Mouse (Mus musculus) hindbrain, embryonic 12.5 days (tissue): Measurements from ENCODE around the gene Col20a1. TPM values are rescaled to one million over a fixed set of nuclear protein-coding genes. Genes with fewer than 3 reads are reported as not detected.
A peak's percentile ranks its signal among the peaks of the same experiment; 100 is the strongest.

Source experiments
- ATAC-seq: fragments of 200-750 bp; cut with Nextera tagmentation; 2 replicates; pipeline ENCODE4 v1.8.0; 2017; ENCODE audit warnings: moderate TSS enrichment; ENCODE audit not compliant: low FRiP score
- H3K27ac ChIP-seq: fragments of 300-500 bp; sonication (generic); 2 replicates; pipeline ENCODE4 v1.5.1; 2016; ENCODE audit warnings: mild to moderate bottlenecking
- H3K27me3 ChIP-seq: fragments of 300-500 bp; sonication (generic); 2 replicates; pipeline ENCODE4 v1.6.1; 2016; ENCODE audit warnings: mild to moderate bottlenecking
- H3K36me3 ChIP-seq: fragments of 300-500 bp; sonication (generic); 2 replicates; pipeline ENCODE4 v1.6.1; 2016; ENCODE audit warnings: mild to moderate bottlenecking
- H3K4me1 ChIP-seq: fragments of 300-500 bp; sonication (generic); 2 replicates; pipeline ENCODE4 v1.6.1; 2016
- H3K4me2 ChIP-seq: fragments of 300-500 bp; sonication (generic); replicated peaks from 2 replicates; pipeline ENCODE4 v1.6.1; 2016; ENCODE audit warnings: mild to moderate bottlenecking
- H3K4me3 ChIP-seq: fragments of 300-500 bp; sonication (generic); 2 replicates; pipeline ENCODE4 v1.5.1; 2016; ENCODE audit warnings: mild to moderate bottlenecking
- H3K9ac ChIP-seq: fragments of 300-500 bp; sonication (generic); 2 replicates; pipeline ENCODE4 v1.6.1; 2016; ENCODE audit warnings: mild to moderate bottlenecking, moderate library complexity
- H3K9me3 ChIP-seq: fragments of 300-500 bp; sonication (generic); replicated peaks from 2 replicates; pipeline ENCODE4 v1.6.1; 2016; ENCODE audit warnings: mild to moderate bottlenecking
- WGBS: fragments of 180-500 bp; shearing (Covaris S2); methylation state at CpG from one replicate; pipeline ENCODE4 v1.1.7; 2016; 5-methylcytosine and 5-hydroxymethylcytosine counted together
- polyA plus RNA-seq: library from polyadenylated mRNA; unstranded; fragments of >200 nt; fragmentation: Nextera tagmentation; extraction: Ambion mirVana; gene quantifications from 2 replicates; pipeline ENCODE4 v1.2.1, GENCODE M21; 2016

Col20a1 gene
- polyA plus RNA-seq, result 1.8 and 2.1 TPM in 2 replicates

DNA sequence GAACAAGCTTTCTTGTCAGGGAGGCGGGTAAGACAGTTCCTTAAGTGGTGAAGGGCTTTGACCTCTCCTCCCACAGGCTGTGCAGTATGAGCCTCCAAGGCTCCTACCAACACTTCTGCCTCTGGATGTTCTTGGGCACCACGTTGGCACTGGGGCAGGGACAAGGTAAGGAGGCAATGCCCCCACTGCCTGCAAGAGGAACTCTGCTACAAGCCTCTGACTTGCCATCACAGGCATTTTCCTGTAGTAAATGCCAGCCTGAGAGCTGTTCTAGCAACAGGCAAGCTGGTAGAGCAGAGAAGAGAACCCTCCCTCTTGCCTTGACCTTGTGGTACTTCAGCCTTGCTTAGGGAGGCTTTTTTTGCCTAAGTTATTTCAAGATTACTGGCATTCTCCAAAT is at the start of gene Col20a1:
TSS of gene Col20a1 (plus strand) at position 87 of the 400 bp plus-strand sequence.
- Histone ChIP-seq H3K4me3 (no peak within 1 kb of the TSS), H3K9ac (no peak within 1 kb of the TSS), H3K27me3 (no peaks in the 10 kb centered on the region), H3K27ac (0 out of 2 replicates have a peak within 1 kb of the TSS, but pooled peaks have one; percentile 2), H3K9me3 (no peaks in the 10 kb centered on the region), H3K4me2 (no peak within 1 kb of the TSS), H3K4me1 (peaks cover 20% of the 10 kb centered on the region), H3K36me3 (peaks cover 30% of the 10 kb centered on the region)
- ATAC-seq, result no peak
- WGBS, result 56% methylated on average over 2 of the region's 2 CpGs

DNA sequence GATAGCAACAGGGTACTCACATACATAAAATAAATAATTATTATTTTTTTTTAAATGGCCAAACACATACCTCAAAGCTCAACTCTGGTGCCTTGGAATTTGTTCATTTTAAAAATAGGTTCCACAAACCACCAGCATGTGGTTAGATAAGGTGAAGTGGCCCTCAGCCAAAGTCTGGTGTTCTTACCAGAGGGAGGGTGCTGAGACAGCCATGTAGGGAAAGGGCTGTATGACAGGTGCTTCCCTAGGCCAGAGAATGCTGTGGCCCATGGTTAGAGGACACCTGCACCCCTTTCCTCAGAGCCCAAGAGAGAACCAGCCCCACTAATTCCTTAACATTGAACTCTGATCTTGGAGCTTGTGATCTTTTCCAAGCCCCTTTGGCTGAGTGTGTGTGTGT is 46.1 kb upstream of the Col20a1 start:
- Histone ChIP-seq H3K27me3 (no peaks in the 10 kb centered on the region), H3K4me1 (peaks cover 3% of the 10 kb centered on the region; the same call in 1 of the 2 replicates), H3K27ac (no peak overlapping the region), H3K4me2 (no peak overlapping the region), H3K9me3 (no peaks in the 10 kb centered on the region), H3K36me3 (peaks cover 27% of the 10 kb centered on the region), H3K4me3 (no peak overlapping the region), H3K9ac (no peak overlapping the region)
- no peak for ATAC-seq

DNA sequence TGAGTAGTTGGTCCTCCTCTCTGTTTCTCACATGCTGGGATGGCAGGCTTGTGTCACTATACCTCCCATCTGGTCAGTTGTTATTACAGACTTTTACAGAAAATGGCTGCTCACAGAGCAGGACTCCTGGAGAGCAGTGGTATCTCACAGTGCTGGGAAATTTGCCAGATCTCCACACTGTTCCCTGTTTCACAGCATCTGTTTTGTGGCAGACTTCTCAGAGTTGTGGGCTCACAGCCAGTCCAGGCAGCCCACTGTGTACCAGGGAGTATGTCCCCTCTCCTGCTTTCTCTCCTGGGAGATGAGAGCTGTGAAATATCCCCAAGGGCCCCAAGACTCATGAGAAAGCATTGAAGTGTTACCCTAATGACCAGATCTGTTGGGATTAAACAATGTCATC is 44.5 kb upstream of the Col20a1 start:
- no peaks in the 10 kb centered on the region for H3K27me3 ChIP-seq
- no peak for ATAC-seq
- H3K4me2 ChIP-seq, result no peak overlapping the region
- H3K4me3 ChIP-seq, result no peak overlapping the region
- H3K36me3 ChIP-seq, result peaks cover 27% of the 10 kb centered on the region
- H3K9ac ChIP-seq, result no peak overlapping the region
- no peaks in the 10 kb centered on the region for H3K4me1 ChIP-seq
- no peaks in the 10 kb centered on the region for H3K9me3 ChIP-seq
- no peak overlapping the region for H3K27ac ChIP-seq

DNA sequence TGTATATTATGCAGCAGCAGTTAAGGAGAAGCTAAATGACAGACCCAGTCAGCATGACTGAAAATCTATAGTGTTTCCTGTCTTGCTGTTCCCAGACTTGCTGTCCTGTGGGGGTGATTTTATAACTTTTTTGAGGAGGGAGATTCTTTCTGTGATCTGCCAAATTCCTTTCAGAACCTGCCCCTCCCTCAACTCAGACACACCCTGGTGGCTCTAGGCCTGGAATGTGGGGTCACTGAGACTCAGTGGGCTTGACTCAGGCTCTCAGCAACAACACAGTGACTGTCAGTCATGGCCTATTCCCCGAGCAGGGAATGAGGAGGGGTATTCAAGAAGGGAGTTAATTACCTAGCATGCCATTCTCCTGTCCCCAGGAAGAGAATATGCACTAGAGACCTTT is 36.4 kb upstream of the Col20a1 start:
- Histone ChIP-seq H3K36me3 (no peaks in the 10 kb centered on the region), H3K9ac (no peak overlapping the region), H3K27ac (no peak overlapping the region), H3K9me3 (no peaks in the 10 kb centered on the region), H3K4me2 (no peak overlapping the region), H3K4me1 (peaks cover 48% of the 10 kb centered on the region), H3K27me3 (no peaks in the 10 kb centered on the region), H3K4me3 (no peak overlapping the region)
- WGBS, result 24% methylated on average over 1 of the region's 1 CpGs
- ATAC-seq, result no peak

DNA sequence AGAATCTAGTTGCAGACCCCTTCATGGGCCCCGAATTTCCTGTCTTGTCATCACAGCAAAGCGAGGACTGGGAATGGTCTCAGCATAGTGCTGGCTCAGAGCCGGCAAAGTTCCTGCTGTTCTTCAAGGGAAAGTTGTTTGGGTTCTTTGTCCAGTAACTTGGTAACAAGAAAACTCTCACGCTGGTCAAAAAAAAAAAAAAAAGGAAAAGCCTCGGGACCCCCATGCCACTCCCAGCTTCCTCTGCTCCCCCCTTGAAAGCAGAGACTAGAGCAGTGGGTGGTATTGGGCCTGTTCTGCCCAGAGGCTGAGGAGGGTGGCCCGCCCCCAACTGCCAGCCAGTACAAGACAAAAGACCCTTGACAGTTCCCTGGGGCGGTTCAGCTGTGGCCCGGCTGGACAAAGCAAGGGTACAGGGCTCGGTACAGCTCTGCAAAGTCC is 33.6 kb upstream of the Col20a1 start:
- WGBS, result 2% methylated on average over 9 of the region's 9 CpGs
- H3K9me3 ChIP-seq, result no peaks in the 10 kb centered on the region
- H3K4me3 ChIP-seq, result peak overlapping the region; percentile 64
- peak; percentile 54 for ATAC-seq
- H3K27ac ChIP-seq, result peak overlapping the region; percentile 96
- peaks cover 54% of the 10 kb centered on the region for H3K4me1 ChIP-seq
- H3K4me2 ChIP-seq, result peak overlapping the region; percentile 61
- peak overlapping the region; percentile 83 for H3K9ac ChIP-seq
- no peaks in the 10 kb centered on the region for H3K27me3 ChIP-seq
- H3K36me3 ChIP-seq, result no peaks in the 10 kb centered on the region

DNA sequence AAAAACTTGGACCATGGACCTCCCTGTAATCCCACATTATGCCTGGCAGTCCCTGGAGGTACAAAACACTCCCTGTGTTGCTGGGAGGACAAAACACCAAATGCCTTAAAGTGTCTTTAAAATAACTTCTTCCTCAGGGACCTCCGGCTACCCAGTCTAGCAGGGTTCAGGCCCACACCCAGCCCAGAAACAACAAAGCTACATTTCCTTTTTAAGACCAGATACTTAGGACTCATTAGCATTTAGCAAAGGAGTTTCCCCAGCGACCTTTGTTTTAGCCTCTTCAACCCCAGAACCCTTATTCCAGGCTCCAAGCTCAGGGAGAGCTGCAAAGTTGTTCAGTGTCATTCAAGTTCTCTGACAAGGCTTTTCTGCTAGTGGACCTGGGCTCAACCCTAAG is 32.7 kb upstream of the Col20a1 start:
- ATAC-seq, result no peak
- 16% methylated on average over 2 of the region's 2 CpGs for WGBS
- Histone ChIP-seq H3K4me3 (peak overlapping the region; percentile 64), H3K9me3 (no peaks in the 10 kb centered on the region), H3K4me1 (peaks cover 54% of the 10 kb centered on the region), H3K27ac (peak overlapping the region; percentile 96), H3K4me2 (peak overlapping the region; percentile 61), H3K27me3 (no peaks in the 10 kb centered on the region), H3K9ac (peak overlapping the region; percentile 83), H3K36me3 (no peaks in the 10 kb centered on the region)

DNA sequence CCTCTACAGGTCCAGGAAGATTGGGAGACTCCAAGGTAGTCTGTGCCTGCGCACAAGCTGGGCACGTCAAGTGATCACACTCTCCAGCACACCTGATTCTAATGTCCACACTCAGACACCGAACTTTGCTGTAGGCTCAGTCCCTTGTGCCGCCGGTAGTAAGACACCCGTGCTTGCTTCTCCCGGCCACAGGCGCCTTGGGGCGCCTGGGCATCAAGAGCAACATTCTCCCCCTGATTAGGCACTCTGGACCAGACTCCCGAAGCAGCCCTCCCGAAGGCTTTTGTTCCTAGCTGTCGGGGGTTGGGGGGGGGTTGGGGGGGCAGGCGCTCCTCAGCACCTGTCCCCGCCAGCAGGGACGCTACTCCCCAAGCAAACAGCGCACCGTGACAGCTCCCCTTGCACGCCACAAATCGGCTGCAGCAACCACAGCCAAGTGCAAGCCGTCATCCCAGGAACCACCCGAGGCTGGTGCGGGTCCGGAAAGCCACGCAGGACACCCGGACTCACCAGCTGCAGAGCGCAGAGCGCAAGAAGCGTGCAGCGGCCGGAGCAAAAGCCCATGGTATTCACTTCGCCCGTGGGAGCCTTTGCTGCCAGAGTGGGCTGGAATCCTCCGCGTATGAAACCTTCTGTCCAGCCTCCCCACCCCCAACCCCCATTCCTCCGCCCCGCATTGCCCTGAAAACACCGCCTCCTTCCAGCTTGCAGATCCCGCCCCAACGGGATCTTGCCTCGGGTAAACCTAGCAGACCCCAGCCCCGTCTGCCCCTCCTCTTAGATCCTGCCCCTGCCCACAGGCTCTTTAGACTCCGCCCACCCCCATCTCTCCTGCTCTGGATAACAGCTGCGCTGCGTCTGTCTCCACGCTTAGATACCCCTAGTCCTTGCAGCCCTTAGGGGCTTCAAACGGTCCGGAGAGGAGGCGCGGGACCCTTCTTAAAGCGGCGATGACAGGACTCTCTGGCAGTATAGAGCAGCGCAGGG is 32.0 kb upstream of the Col20a1 start, which contains the start of gene Nkain4:
TSS of gene Nkain4 (minus strand) at position 639 of the 987 bp plus-strand sequence.
- Histone ChIP-seq H3K27ac (peak within 1 kb of the TSS; percentile 96), H3K4me2 (peak within 1 kb of the TSS; percentile 61), H3K4me3 (peak within 1 kb of the TSS; percentile 64), H3K9me3 (no peaks in the 10 kb centered on the region), H3K36me3 (no peaks in the 10 kb centered on the region), H3K4me1 (peaks cover 54% of the 10 kb centered on the region), H3K27me3 (no peaks in the 10 kb centered on the region), H3K9ac (peak within 1 kb of the TSS; percentile 83)
- ATAC-seq, result peak; percentile 94
- WGBS, result under 1% methylated on average over 49 of the region's 52 CpGs

DNA sequence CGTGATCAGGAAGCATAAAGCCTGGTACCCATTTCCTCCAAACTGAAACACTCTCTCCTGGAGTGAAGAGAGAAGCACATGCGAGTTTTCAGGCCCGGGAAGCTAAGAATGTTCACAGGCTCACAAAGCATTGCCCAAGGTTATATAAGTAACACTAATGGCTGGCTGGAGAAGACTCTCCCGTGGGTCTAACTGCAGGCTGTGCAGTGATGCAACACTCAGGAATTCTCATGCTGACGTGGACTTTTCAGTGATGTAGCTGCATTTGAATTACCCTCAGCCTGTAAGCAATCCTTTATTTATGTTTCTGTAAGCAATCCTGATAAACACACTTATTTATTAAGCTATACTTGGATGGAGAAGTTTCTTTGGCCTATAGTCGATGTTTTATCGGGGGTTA is 26.7 kb upstream of the Col20a1 start:
- no peak for ATAC-seq
- H3K9me3 ChIP-seq, result no peaks in the 10 kb centered on the region
- H3K27me3 ChIP-seq, result no peaks in the 10 kb centered on the region
- peaks cover 9% of the 10 kb centered on the region; the same call in 1 of the 2 replicates for H3K4me1 ChIP-seq
- no peaks in the 10 kb centered on the region for H3K36me3 ChIP-seq
- no peak overlapping the region for H3K4me3 ChIP-seq
- H3K9ac ChIP-seq, result no peak overlapping the region
- no peak overlapping the region for H3K4me2 ChIP-seq
- WGBS, result 79% methylated on average over 7 of the region's 7 CpGs
- no peak overlapping the region for H3K27ac ChIP-seq

DNA sequence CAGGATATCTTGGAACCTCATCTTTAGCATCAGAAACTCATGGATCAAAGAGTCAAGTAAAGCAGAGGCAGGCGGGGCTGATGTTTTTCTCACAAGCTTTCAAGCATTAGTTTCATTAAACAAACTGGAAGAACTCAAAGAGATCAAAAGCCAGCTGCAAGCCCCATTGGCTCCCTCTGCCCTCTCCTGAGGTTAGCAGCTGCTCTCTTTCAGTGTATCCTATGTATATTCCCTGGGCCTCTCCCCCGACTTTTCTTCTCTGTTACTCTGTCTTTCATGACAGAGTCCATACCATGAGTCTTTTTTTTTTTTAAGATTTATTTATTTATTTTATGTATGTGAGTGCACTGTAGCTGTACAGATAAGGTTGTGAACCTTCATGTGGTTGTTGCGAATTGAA is 26.1 kb upstream of the Col20a1 start:
- no peaks in the 10 kb centered on the region for H3K36me3 ChIP-seq
- H3K27ac ChIP-seq, result no peak overlapping the region

DNA sequence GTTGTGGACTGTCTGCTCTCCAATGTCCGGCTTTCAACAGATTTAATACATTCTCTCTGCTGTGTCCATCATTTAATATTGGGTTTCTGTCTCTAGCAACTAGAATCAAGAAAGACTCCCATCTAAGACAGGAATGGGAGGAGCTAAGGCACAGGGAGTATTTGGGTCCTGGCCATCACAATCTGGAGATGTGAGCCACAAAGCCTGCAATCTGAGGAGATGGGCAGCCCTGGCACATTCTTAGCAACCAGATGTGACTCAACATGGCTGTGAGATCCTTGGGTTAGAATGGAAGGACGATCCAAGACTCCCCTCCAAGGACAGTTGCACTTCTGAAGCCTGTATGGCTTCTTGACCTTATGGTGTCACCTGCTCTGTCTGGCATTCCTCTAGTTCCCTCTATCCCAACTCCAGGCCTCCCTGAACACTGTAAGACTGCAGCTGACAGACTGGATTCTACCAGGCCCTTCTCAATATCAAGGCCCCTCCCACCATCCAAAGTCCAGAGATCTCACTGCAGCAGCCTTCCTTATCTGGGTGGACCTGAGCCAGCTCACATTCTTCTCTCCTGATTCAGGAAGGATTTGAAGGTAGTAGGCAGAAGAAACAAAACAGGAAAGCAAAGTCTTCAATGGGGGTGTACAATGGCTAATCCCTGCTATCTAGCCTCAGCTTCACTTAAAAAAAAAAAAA is 23.6 kb upstream of the Col20a1 start:
- H3K9ac ChIP-seq, result no peak overlapping the region
- no peaks in the 10 kb centered on the region for H3K27me3 ChIP-seq
- no peak for ATAC-seq
- no peak overlapping the region for H3K4me2 ChIP-seq
- H3K4me1 ChIP-seq, result peaks cover 9% of the 10 kb centered on the region
- H3K36me3 ChIP-seq, result no peaks in the 10 kb centered on the region
- H3K4me3 ChIP-seq, result no peak overlapping the region
- 77% methylated on average over 2 of the region's 2 CpGs for WGBS
- H3K27ac ChIP-seq, result no peak overlapping the region
- no peaks in the 10 kb centered on the region for H3K9me3 ChIP-seq

More for the DNA sequence above, 26.1 kb upstream of the Col20a1 start:
- no peak overlapping the region for H3K4me2 ChIP-seq
- WGBS, result 76% methylated on average over 3 of the region's 3 CpGs
- H3K9me3 ChIP-seq, result no peaks in the 10 kb centered on the region
- no peak overlapping the region for H3K9ac ChIP-seq
- no peak for ATAC-seq
- no peaks in the 10 kb centered on the region for H3K27me3 ChIP-seq
- no peak overlapping the region for H3K4me3 ChIP-seq
- H3K4me1 ChIP-seq, result 0 out of 2 replicates have a peak, but pooled peaks cover 4% of the 10 kb centered on the region

DNA sequence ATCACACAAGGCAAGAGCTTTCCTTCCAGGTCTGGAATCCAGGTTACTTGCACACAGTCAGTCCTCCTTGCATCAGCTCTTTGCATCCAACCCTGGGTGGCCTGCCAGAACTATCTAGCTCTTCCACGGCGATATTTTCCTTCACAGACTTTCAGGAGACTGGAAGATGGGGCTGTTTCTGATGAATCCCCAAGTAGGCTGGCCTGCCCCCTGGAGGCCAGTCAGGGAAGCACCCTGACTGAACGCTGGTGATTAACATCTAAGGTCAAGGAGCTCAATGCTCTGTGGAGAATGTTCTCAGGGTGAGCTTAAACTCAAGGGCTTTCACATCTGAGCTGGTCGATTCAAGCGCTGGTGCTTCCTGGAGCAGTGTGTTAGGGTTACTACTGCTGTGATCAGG is 22.4 kb upstream of the Col20a1 start:
- no peak overlapping the region for H3K4me2 ChIP-seq
- no peak overlapping the region for H3K9ac ChIP-seq
- 4% methylated on average over 5 of the region's 5 CpGs for WGBS
- H3K4me1 ChIP-seq, result peaks cover 19% of the 10 kb centered on the region
- H3K4me3 ChIP-seq, result no peak overlapping the region
- ATAC-seq, result 0 out of 2 replicates have a peak, but pooled peaks have one; percentile 25
- H3K27ac ChIP-seq, result no peak overlapping the region
- H3K27me3 ChIP-seq, result no peaks in the 10 kb centered on the region
- no peaks in the 10 kb centered on the region for H3K9me3 ChIP-seq
- H3K36me3 ChIP-seq, result peaks cover 4% of the 10 kb centered on the region; the same call in 1 of the 2 replicates
